Mouse (Mus musculus) kidney, adult 11 months (tissue): ENCODE data around the gene Syt12.
"Not testable (repeated sequence)": the region's sequence is repeated elsewhere in the genome, so short reads cannot be mapped to it uniquely, and the experiment has no call there.

Experiments used
- DNase-seq: peaks from one replicate; pipeline ENCODE4 v3.0.0; 2022

Syt12 gene

GRCm38 (mm10) chr19:4487877-4488276 lies 10.6 kb upstream of the Syt12 start:
- DNase-seq = no peak

- DNase-seq = no peak
Observed at GRCm38 (mm10) chr19:4485006-4485405, 7.8 kb upstream of the Syt12 start.

DNA sequence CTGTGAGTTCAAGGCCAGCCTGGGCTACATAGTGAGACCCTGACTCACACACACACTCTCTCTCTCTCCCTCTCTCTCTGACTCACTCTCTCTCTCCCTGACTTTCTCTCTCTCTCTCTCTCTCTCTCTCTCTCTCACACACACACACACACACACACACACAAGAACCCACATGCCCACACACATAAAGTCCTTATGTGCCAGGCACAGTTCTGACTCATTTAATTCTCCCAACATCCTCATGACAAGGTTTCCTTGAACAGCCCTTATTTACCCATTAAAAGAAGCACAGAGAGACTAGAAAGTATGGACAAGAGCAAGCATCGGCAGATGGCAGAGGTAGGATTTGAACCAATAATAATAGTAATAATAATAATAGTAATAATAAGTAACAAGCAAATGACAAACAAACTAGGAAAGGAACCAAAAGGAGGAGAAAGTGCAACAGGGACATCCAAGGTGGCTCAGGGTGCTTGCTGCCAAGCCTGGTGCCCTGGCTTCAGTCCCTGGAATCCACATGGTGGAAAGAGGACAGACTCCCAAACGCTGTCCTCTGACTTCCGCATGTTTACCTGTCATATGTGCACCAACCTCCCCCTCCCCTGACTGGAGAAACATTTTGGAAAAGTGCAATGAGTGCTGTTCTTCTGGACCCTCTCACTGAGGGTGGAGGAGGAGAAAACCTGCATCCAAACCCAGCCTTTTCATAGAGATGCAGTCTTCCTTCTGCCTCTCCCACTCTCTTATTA lies 5.0 kb upstream of the Syt12 start:
- no peak for DNase-seq

GRCm38 (mm10) chr19:4481326-4481725 lies 4.1 kb upstream of the Syt12 start:
- DNase-seq = no peak

- no peak for DNase-seq
Observed at GRCm38 (mm10) chr19:4480041-4480440, 2.8 kb upstream of the Syt12 start.

- DNase-seq = no peak
Observed at GRCm38 (mm10) chr19:4478190-4478516, 906 bp upstream of the Syt12 start.

DNA sequence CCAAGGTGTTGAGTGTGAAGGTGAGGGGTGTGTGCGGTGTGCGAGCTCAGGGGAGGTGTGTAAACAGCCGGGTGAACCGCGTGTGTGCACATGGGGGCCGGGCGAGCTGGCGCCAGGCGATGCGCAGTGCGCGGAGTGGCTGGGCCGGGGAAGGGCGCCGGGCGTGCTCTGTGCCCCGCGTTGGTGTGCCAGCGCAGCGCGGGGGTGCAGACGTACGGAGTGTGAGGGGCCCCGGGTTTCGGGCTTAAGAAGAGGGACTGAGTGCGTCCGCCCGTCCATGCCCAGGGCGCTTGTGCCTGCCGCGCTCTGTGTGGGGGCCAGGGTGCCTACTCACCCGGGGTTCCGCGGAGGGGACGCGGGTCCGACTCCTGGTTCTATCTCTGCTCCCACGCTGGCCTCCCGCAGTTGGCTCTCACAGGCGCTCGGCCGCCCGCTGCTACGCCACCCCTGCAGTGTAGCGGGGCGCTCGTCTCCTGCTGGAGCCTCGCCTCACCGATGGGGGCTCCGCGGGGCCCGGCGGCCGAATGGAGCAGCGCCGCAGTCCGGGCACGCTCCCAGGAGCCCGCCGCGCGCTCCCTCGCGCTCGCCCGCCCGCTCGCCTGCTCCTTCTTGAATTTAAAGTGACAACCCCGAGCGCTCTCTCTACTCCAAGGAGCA lies 518 bp downstream of the Syt12 start:
- DNase-seq = no peak

GRCm38 (mm10) chr19:4475224-4475925 lies 1.9 kb downstream of the Syt12 start:
- no peak for DNase-seq

DNA sequence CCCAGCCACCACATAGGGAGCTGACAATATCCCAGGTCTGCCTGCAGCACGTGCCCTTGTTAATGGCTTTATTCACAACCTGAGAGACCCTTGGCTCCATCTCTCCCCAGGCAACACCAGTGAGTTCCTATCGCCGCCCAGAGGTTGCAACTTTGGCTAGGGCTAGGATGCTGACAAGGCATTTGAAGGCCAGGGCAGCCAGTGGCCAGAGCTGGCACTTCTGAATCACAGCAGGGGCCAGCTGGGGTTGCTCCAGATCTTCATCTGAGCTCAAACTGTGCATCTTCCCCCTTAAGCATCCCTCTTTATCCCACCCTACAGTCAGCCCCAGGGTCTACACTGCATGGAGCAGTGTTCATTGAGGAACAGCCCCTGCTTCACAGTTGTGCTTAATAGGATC lies 2.5 kb downstream of the Syt12 start:
- DNase-seq = no peak

DNA sequence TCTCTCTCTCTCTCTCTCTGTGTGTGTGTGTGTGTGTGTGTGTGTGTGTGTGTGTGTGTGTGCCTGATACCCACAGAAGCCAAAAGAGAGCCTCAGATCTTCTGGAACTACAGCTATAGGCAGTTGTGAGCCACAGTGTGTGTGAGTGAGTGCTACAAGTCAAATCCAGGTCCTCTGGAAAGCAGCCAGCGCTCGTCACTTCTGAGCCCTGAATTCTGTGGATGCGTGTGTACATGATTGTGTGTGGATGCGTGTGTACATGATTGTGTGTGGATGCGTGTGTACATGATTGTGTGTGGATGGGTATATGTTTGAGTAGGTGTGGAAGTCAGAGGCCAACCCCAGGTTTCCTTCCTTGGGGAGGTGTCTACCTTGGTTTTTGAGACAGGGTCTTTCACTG lies 3.7 kb downstream of the Syt12 start:
- no peak for DNase-seq

GRCm38 (mm10) chr19:4468363-4468762 lies 8.9 kb downstream of the Syt12 start:
- DNase-seq = peak; percentile 19

GRCm38 (mm10) chr19:4464666-4465065 lies 12.6 kb downstream of the Syt12 start:
- DNase-seq = no peak

GRCm38 (mm10) chr19:4461981-4462380 lies 15.3 kb downstream of the Syt12 start:
- no peak for DNase-seq

DNA sequence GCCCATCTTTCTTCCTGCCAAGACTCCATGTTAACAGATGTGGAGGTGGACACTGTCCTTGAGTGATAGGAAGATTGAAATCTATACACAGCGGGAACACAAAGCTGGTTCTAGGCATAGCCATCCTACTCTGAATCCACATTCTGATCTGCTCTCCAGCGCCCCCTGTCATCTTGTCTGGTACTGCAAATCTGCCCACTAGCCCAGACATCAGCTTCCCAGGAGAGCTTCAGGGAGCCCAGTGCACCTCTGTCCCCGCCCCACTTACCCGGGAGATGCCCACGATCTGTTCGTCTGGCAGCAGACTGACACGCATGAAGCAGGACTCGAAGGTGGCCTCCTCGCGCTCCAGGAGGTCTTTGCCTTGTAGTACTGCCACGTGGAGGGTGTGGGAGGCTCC lies 21.0 kb downstream of the Syt12 start:
- no peak for DNase-seq

DNA sequence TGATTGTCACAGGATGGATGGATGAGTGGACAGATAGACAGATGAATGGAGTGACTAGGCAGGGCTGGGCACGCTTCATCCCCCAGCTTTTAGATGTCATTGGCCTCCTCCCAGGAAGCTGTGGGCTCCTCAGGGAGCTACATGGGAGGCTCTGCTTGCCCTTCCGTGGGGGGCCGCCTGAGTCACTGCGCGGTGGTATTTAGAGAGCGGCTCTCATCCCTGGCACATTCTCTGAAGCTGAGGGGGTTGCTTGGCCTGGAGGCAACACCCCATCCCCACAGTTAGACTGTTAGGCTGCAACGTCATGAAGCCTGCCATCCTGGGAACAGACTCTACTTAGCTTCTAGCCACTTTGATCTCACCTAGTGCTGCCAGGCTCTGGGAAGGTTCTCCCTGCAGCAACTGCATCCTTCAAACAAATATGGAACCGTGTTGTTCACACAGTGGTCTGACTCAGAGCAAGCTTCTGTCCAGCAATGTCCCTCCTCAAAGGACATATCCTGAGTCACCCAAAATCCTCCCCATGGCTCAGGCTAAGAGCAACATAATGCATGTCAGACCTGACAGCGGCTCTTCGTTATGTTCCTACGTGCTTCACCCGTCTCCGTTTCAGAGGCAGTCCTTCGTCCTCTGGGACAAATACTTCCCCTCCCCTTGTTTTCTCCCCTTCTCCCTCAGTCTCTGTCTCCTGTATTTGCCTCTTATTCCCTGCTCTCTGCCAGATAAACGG lies 22.0 kb downstream of the Syt12 start:
- DNase-seq = no peak

- DNase-seq = not testable (repeated sequence)
Observed at GRCm38 (mm10) chr19:4454040-4454439, 23.2 kb downstream of the Syt12 start.

GRCm38 (mm10) chr19:4452525-4452924 lies 24.7 kb downstream of the Syt12 start:
- no peak for DNase-seq

- no peak for DNase-seq
Observed at GRCm38 (mm10) chr19:4451965-4452364, 25.3 kb downstream of the Syt12 start.

DNA sequence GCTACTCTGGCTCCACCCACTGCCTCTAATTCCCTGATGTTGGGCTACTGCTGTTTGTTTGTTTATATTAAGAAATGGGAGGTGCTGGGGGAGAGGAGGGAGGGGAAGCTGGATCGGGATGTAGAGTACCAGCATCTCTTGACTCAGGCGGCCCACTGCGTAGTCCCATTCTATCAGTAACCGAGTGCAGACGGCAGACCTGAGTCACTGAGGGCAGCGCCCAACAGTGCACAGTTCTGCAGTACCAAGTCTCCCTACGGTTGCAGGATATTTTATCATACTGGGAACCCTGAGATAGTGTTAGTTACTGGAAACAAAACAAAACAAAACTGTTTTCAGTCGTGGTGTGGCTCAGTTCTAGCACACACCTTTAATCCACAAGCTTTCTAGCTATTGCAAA lies 26.1 kb downstream of the Syt12 start:
- DNase-seq = no peak

DNA sequence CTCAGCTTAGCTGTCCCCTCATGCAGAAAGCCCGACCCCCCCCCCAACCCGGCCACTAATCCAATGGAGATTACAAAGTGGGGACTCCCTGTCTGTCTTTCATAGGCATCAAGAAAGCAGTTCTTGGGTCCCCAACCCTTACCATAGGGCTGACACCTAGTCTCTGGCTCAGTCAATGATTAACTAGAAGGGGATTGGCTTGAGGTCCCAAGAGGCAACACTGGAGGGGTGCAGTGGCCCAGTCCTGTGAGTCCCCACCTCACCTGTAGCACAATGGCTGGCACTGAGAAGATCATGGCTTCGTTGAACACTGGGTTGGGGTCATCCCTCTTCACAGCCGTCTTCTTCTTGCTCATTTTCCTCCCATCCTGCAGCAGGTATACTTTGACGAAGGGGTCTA lies 26.6 kb downstream of the Syt12 start:
- no peak for DNase-seq

DNA sequence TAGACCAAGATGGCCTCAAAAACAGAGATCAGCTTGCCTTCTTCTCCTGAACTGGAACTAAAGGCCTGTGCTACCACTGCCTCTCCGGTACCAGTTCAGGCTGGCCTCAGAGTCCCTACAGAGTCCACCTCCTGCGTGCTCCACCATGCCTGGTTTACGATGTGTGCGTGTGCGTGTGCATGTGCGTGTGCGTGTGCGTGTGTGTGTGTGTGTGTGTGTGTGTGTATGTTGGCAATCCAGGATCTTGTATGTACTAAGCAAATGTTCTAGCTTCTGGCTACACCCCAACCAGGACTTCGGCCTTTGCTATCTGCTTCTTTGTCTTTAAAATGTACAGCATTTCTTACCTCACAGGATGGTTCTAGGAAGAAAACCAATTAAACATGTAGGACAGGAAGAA lies 28.0 kb downstream of the Syt12 start:
- DNase-seq = no peak

GRCm38 (mm10) chr19:4447445-4447844 lies 29.8 kb downstream of the Syt12 start:
- no peak for DNase-seq

DNA sequence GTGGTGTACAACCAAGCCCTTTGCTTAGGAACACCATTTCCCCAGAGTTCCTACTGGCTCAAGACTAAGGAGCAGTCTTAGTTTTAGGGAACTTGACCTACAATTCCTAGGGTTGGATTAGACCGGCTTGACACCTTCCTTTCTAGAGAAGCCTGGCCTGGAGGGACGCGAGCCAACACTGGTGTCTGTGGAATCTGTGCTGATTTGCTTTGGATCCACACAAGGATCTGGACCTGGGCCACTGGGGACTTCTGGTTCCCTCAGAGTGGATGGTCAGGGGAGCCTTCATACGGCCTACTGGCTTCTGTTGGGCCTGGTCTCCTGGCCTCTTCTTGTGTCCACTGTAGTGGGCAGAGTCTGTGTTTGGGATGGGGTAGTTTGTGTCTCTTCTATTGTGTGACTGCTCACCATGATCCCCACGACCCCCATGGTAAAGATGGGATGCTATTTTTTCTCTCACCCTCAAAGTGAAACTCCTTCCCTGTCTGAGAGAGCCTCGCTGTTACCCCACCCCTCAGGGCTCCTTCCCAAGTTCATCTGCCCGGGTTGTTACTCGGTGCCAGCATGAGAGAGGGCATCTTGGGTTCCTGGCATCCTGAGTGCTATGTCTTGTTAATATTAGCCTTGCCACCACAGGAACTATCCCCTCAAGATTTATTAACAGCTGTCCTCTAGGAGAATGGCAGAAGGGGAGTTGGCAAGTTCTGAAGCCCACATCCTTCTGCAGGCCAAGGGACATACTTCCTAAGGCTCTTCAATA lies 30.4 kb downstream of the Syt12 start:
- DNase-seq = no peak
